Mouse (Mus musculus) thymus, adult 2 months (tissue): ENCODE results near the gene Vmn1r87.
"Not testable (repeated sequence)": the region's sequence is repeated elsewhere in the genome, so short reads cannot be mapped to it uniquely, and the experiment has no call there.

Experiments used
- CTCF ChIP-seq: fragments of 200-500 bp; IDR thresholded peaks from 2 replicates; pipeline ENCODE4 v1.5.1; 2012; ENCODE audit warnings: mild to moderate bottlenecking, control low read depth, low read length, moderate library complexity, borderline replicate concordance; ENCODE audit not compliant: control insufficient read depth, poor library complexity, insufficient read depth; ENCODE audit errors: extremely low read depth
- POLR2A ChIP-seq: fragments of 200-500 bp; IDR thresholded peaks from 2 replicates; pipeline ENCODE4 v1.6.1; 2012; ENCODE audit warnings: mild to moderate bottlenecking, low read length, control low read depth, moderate library complexity; ENCODE audit not compliant: control insufficient read depth, poor library complexity, insufficient read depth; ENCODE audit errors: extremely low read depth

- not testable (repeated sequence) for TF ChIP-seq CTCF, POLR2A
Measured at GRCm38 (mm10) chr7:13123554-13124153, 16.3 kb downstream of the Vmn1r87 start.
